Mouse (Mus musculus): ENCODE results near the gene Ssty1.
"Not testable (repeated sequence)": the region's sequence is repeated elsewhere in the genome, so short reads cannot be mapped to it uniquely, and the experiment has no call there.

DNA sequence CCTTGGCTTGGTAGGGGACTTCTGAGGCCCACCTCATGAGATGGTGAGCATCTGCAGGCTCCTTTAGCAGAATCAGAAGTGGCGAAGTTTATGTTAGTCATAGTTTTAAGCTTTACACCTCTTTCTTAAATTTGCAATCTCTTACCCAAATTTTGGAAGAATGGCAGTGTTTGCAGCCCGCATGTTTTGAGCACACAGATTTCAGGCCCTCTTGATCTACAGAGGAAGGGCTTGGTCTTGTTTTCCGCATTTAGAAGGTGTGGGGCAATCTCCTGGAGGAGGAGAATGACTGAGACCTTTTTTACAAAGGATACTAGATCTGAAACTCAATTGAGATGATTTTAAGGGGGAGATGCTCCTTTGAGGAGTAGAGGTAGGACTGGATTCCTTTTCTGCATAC, 27.2 kb upstream of the Ssty1 start, which contains the start of gene Gm21764:
- TF ChIP-seq POLR2A (IDR thresholded peaks at IDR 0.05; ENCODE audit: borderline replicate concordance, extremely low read depth, insufficient read depth, insufficient read length, poor library complexity, severe bottlenecking); CTCF (IDR thresholded peaks at IDR 0.05; ENCODE audit: borderline replicate concordance, extremely low read depth, insufficient read depth, insufficient read length): not testable (repeated sequence)
